Mouse (Mus musculus) CH12.LX (cell line): ENCODE measurements around the gene Runx2.

Source experiments
- CTCF ChIP-seq, 2 experiments: IDR thresholded peaks in 1 of 2; conservative IDR thresholded peaks in 1 of 2; 2 replicates each; pipeline ENCODE4 v1.5.1; 2011 to 2012; ENCODE audit warnings: low read depth in 2 of 2, low read length in 2 of 2, improper control_type of control experiment in 1 of 2, inconsistent platforms in 1 of 2, mild to moderate bottlenecking in 1 of 2, moderate library complexity in 1 of 2
- E2F4 ChIP-seq: IDR thresholded peaks from 2 replicates; pipeline ENCODE4 v1.6.1; 2011; ENCODE audit warnings: low read depth, low read length, improper control_type of control experiment; ENCODE audit not compliant: insufficient replicate concordance
- EP300 ChIP-seq: IDR thresholded peaks from 2 replicates; pipeline ENCODE4 v1.6.1; 2011; ENCODE audit warnings: low read length, improper control_type of control experiment
- KAT2A ChIP-seq: IDR thresholded peaks from 2 replicates; pipeline ENCODE4 v1.6.1; 2012; ENCODE audit warnings: low read length, improper control_type of control experiment, inconsistent platforms; ENCODE audit not compliant: insufficient replicate concordance
- NRF1 ChIP-seq: IDR thresholded peaks from 2 replicates; pipeline ENCODE4 v1.6.1; 2014; ENCODE audit warnings: low read depth, mild to moderate bottlenecking, inconsistent platforms, low read length, improper control_type of control experiment, moderate library complexity
- POLR2A ChIP-seq: IDR thresholded peaks from 2 replicates; pipeline ENCODE4 v1.6.1; 2011; ENCODE audit warnings: low read depth, mild to moderate bottlenecking, improper control_type of control experiment, low read length
- RAD21 ChIP-seq: IDR thresholded peaks from 2 replicates; pipeline ENCODE4 v1.6.1; 2011; ENCODE audit warnings: low read depth, mild to moderate bottlenecking, low read length, improper control_type of control experiment, moderate library complexity
- SMC3 ChIP-seq: IDR thresholded peaks from 2 replicates; pipeline ENCODE4 v1.6.1; 2011; ENCODE audit warnings: low read depth, low read length, improper control_type of control experiment
- USF1 ChIP-seq: IDR thresholded peaks from 2 replicates; pipeline ENCODE4 v1.6.1; 2014; ENCODE audit warnings: low read depth, mild to moderate bottlenecking, inconsistent platforms, low read length, improper control_type of control experiment
- ZC3H11A ChIP-seq: IDR thresholded peaks from 2 replicates; pipeline ENCODE4 v1.6.1; 2012; ENCODE audit warnings: low read depth, mild to moderate bottlenecking, inconsistent platforms, low read length, improper control_type of control experiment

GRCm38 (mm10) chr17:44623271-44623670 lies 191.3 kb downstream of the Runx2 start:
- TF ChIP-seq NRF1 (no peak), SMC3 (no peak), CTCF (conservative IDR thresholded peaks at IDR 0.05 in 1 of 2, IDR thresholded peaks at IDR 0.05 in 1 of 2; ENCODE audit: low read depth in 2 of 2, low read length in 2 of 2) (no peak), POLR2A (no peak), RAD21 (no peak), KAT2A (no peak), ZC3H11A (no peak), EP300 (no peak), E2F4 (no peak), USF1 (no peak)
